Mouse (Mus musculus): Measurements from ENCODE around the gene Nol3. TPM values are rescaled to one million over a fixed set of nuclear protein-coding genes. Genes with fewer than 3 reads are reported as not detected.

Nol3 gene
- polyA plus RNA-seq, 1 experiment from 2014 or later = 1.6 TPM

- H3K27ac ChIP-seq = peak overlapping the region; percentile 45; the same call in 1 of the 2 replicates
- peak; percentile 67 for ATAC-seq (ENCODE audit: insufficient number of reproducible peaks, insufficient read depth, low FRiP score, low TSS enrichment, low read depth)
- whole genome bisulfite sequencing = under 1% methylated on average over 74 of the region's 74 CpGs
Observed at GRCm38 (mm10) chr8:105254152-105254965, 21.6 kb upstream of the Nol3 start.

GRCm38 (mm10) chr8:105254966-105255350 lies 21.0 kb upstream of the Nol3 start, which contains the start of gene B3gnt9:
B3gnt9 (minus strand) TSS chr8:105255153.
- peak within 1 kb of the TSS; percentile 93 for H3K4me2 ChIP-seq
- H3K4me1 ChIP-seq (replicated peaks) = peaks cover 32% of the 10 kb centered on the region
- H3K4me3 ChIP-seq (replicated peaks) = peak within 1 kb of the TSS; percentile 64
- WGBS = 1% methylated on average over 14 of the region's 14 CpGs
- H3K9me3 ChIP-seq = no peaks in the 10 kb centered on the region
- peaks cover 33% of the 10 kb centered on the region for H3K36me3 ChIP-seq
- peak; percentile 16 for ATAC-seq (ENCODE audit: insufficient number of reproducible peaks, insufficient read depth, low FRiP score, low TSS enrichment, low read depth)
- H3K27ac ChIP-seq = peak within 1 kb of the TSS; percentile 45; the same call in 1 of the 2 replicates
- H3K9ac ChIP-seq (replicated peaks) = peak within 1 kb of the TSS; percentile 70
- peaks cover 51% of the 10 kb centered on the region for H3K27me3 ChIP-seq

More at GRCm38 (mm10) chr8:105254152-105254965, 21.6 kb upstream of the Nol3 start:
- peaks cover 45% of the 10 kb centered on the region for H3K27me3 ChIP-seq
- H3K4me1 ChIP-seq (replicated peaks) = peaks cover 26% of the 10 kb centered on the region
- H3K4me2 ChIP-seq = peak overlapping the region; percentile 93
- H3K9ac ChIP-seq (replicated peaks) = peak overlapping the region; percentile 70
- H3K4me3 ChIP-seq (replicated peaks) = peak overlapping the region; percentile 64
- no peaks in the 10 kb centered on the region for H3K9me3 ChIP-seq
- peaks cover 39% of the 10 kb centered on the region for H3K36me3 ChIP-seq

- H3K27ac ChIP-seq = no peak overlapping the region
- H3K27me3 ChIP-seq = peaks cover 73% of the 10 kb centered on the region
- no peaks in the 10 kb centered on the region for H3K9me3 ChIP-seq
- 68% methylated on average over 7 of the region's 7 CpGs for WGBS
- peaks cover 32% of the 10 kb centered on the region for H3K4me1 ChIP-seq (replicated peaks)
- no peak for ATAC-seq (ENCODE audit: insufficient number of reproducible peaks, insufficient read depth, low FRiP score, low TSS enrichment, low read depth)
- H3K36me3 ChIP-seq = peaks cover 9% of the 10 kb centered on the region
- no peak overlapping the region for H3K9ac ChIP-seq (replicated peaks)
- no peak overlapping the region for H3K4me2 ChIP-seq
- no peak overlapping the region for H3K4me3 ChIP-seq (replicated peaks)
Observed at GRCm38 (mm10) chr8:105257318-105258114, 18.4 kb upstream of the Nol3 start.

- H3K36me3 ChIP-seq = no peaks in the 10 kb centered on the region
- peak overlapping the region; percentile 73 for H3K4me2 ChIP-seq
- no peak overlapping the region for H3K27ac ChIP-seq
- H3K4me3 ChIP-seq (replicated peaks) = peak overlapping the region; percentile 39
- peaks cover 28% of the 10 kb centered on the region for H3K4me1 ChIP-seq (replicated peaks)
- 2% methylated on average over 55 of the region's 55 CpGs for WGBS
- H3K27me3 ChIP-seq = peaks cover 88% of the 10 kb centered on the region
- ATAC-seq (ENCODE audit: insufficient number of reproducible peaks, insufficient read depth, low FRiP score, low TSS enrichment, low read depth) = peak; percentile 27; the same call in 1 of the 2 replicates
- H3K9me3 ChIP-seq = no peaks in the 10 kb centered on the region
- H3K9ac ChIP-seq (replicated peaks) = peak overlapping the region; percentile 27; the same call in 1 of the 2 replicates
Observed at GRCm38 (mm10) chr8:105258911-105259720, 16.8 kb upstream of the Nol3 start.

GRCm38 (mm10) chr8:105259721-105260320 lies 16.1 kb upstream of the Nol3 start:
- Histone ChIP-seq H3K27ac (no peak overlapping the region), H3K9ac (replicated peaks) (peak overlapping the region; percentile 27; the same call in 1 of the 2 replicates), H3K4me3 (replicated peaks) (peak overlapping the region; percentile 39), H3K27me3 (peaks cover 93% of the 10 kb centered on the region), H3K36me3 (no peaks in the 10 kb centered on the region), H3K4me1 (replicated peaks) (peaks cover 26% of the 10 kb centered on the region), H3K9me3 (no peaks in the 10 kb centered on the region), H3K4me2 (peak overlapping the region; percentile 73)
- 0 out of 2 replicates have a peak, but pooled peaks have one; percentile 19 for ATAC-seq (ENCODE audit: insufficient number of reproducible peaks, insufficient read depth, low FRiP score, low TSS enrichment, low read depth)
- 5% methylated on average over 30 of the region's 30 CpGs for WGBS

- Histone ChIP-seq H3K9ac (replicated peaks) (0 out of 2 replicates have a peak overlapping the region, but pooled peaks have one; percentile 4), H3K9me3 (no peaks in the 10 kb centered on the region), H3K4me1 (replicated peaks) (peaks cover 23% of the 10 kb centered on the region), H3K27me3 (peaks cover 94% of the 10 kb centered on the region), H3K4me3 (replicated peaks) (no peak overlapping the region), H3K27ac (no peak overlapping the region), H3K36me3 (no peaks in the 10 kb centered on the region), H3K4me2 (no peak overlapping the region)
- no peak for ATAC-seq (ENCODE audit: insufficient number of reproducible peaks, insufficient read depth, low FRiP score, low TSS enrichment, low read depth)
- WGBS = 65% methylated on average over 7 of the region's 7 CpGs
Observed at GRCm38 (mm10) chr8:105260371-105261099, 15.4 kb upstream of the Nol3 start.

- H3K9me3 ChIP-seq = peaks cover 5% of the 10 kb centered on the region; the same call in 1 of the 2 replicates
- no peaks in the 10 kb centered on the region for H3K36me3 ChIP-seq
- peaks cover 94% of the 10 kb centered on the region for H3K27me3 ChIP-seq
- 85% methylated on average over 12 of the region's 12 CpGs for WGBS
- peaks cover 21% of the 10 kb centered on the region for H3K4me1 ChIP-seq (replicated peaks)
- ATAC-seq (ENCODE audit: insufficient number of reproducible peaks, insufficient read depth, low FRiP score, low TSS enrichment, low read depth) = no peak
- H3K9ac ChIP-seq (replicated peaks) = no peak overlapping the region
- no peak overlapping the region for H3K4me3 ChIP-seq (replicated peaks)
- H3K27ac ChIP-seq = no peak overlapping the region
- no peak overlapping the region for H3K4me2 ChIP-seq
Observed at GRCm38 (mm10) chr8:105261326-105261980, 14.5 kb upstream of the Nol3 start.

GRCm38 (mm10) chr8:105263244-105263912 lies 12.6 kb upstream of the Nol3 start:
- Histone ChIP-seq H3K27me3 (peaks cover 96% of the 10 kb centered on the region), H3K9me3 (peaks cover 6% of the 10 kb centered on the region; the same call in 1 of the 2 replicates), H3K4me3 (replicated peaks) (peak overlapping the region; percentile 69), H3K4me2 (peak overlapping the region; percentile 83; the same call in 1 of the 2 replicates), H3K27ac (no peak overlapping the region), H3K9ac (replicated peaks) (no peak overlapping the region), H3K4me1 (replicated peaks) (peaks cover 29% of the 10 kb centered on the region), H3K36me3 (no peaks in the 10 kb centered on the region)
- WGBS = 42% methylated on average over 16 of the region's 16 CpGs
- no peak for ATAC-seq (ENCODE audit: insufficient number of reproducible peaks, insufficient read depth, low FRiP score, low TSS enrichment, low read depth)
